Mouse (Mus musculus) activated CD4-positive, CD25-positive, alpha-beta regulatory T cell, adult 4 months (primary cell): ENCODE results near the gene Spdye4a. TPM values are rescaled to one million over a fixed set of nuclear protein-coding genes. Genes with fewer than 3 reads are reported as not detected.

Experiments used
- ATAC-seq: one replicate; pipeline ENCODE4 v1.8.0; 2017
- polyA plus RNA-seq, 2 experiments: library from polyadenylated mRNA; unstranded; fragments of 100-300 nt; shearing (Covaris generic); gene quantifications; one replicate each; pipeline ENCODE4 v1.2.1; 2017

The Spdye4a gene
- polyA plus RNA-seq: not detected

GRCm38 (mm10) chr5:143226790-143227189 lies at the start of gene Spdye4a:
Gene Spdye4a (minus strand): TSS chr5:143226890.
- ATAC-seq: no peak

- no peak for ATAC-seq
Observed at GRCm38 (mm10) chr5:143275761-143276160, 49.1 kb upstream of the Spdye4a start.

GRCm38 (mm10) chr5:143272540-143273330 lies 46.0 kb upstream of the Spdye4a start:
- no peak for ATAC-seq

- no peak for ATAC-seq
Observed at GRCm38 (mm10) chr5:143272108-143272507, 45.4 kb upstream of the Spdye4a start.

GRCm38 (mm10) chr5:143271642-143272041 lies 45.0 kb upstream of the Spdye4a start:
- no peak for ATAC-seq

- ATAC-seq: no peak
Observed at GRCm38 (mm10) chr5:143270151-143270519, 43.4 kb upstream of the Spdye4a start.

GRCm38 (mm10) chr5:143269363-143270150 lies 42.9 kb upstream of the Spdye4a start, which contains the start of gene Zfp316:
Gene Zfp316 (minus strand): TSS chr5:143270022.
- ATAC-seq: peak; percentile 69

- no peak for ATAC-seq
Observed at GRCm38 (mm10) chr5:143268985-143269362, 42.3 kb upstream of the Spdye4a start.

GRCm38 (mm10) chr5:143266794-143267193 lies 40.1 kb upstream of the Spdye4a start:
- ATAC-seq: no peak

- ATAC-seq: no peak
Observed at GRCm38 (mm10) chr5:143265409-143265808, 38.7 kb upstream of the Spdye4a start.

- no peak for ATAC-seq
Observed at GRCm38 (mm10) chr5:143264689-143265088, 38.0 kb upstream of the Spdye4a start.

- no peak for ATAC-seq
Observed at GRCm38 (mm10) chr5:143261636-143262035, 34.9 kb upstream of the Spdye4a start.

- ATAC-seq: no peak
Observed at GRCm38 (mm10) chr5:143255802-143256201, 29.1 kb upstream of the Spdye4a start.

GRCm38 (mm10) chr5:143255131-143255519 lies 28.4 kb upstream of the Spdye4a start:
- ATAC-seq: no peak

- ATAC-seq: no peak
Observed at GRCm38 (mm10) chr5:143254487-143255130, 27.9 kb upstream of the Spdye4a start.

- ATAC-seq: no peak
Observed at GRCm38 (mm10) chr5:143253881-143254486, 27.3 kb upstream of the Spdye4a start.

GRCm38 (mm10) chr5:143253186-143253880 lies 26.6 kb upstream of the Spdye4a start:
- ATAC-seq: no peak

GRCm38 (mm10) chr5:143252791-143253185 lies 26.1 kb upstream of the Spdye4a start:
- no peak for ATAC-seq

GRCm38 (mm10) chr5:143252039-143252438 lies 25.3 kb upstream of the Spdye4a start:
- no peak for ATAC-seq

- no peak for ATAC-seq
Observed at GRCm38 (mm10) chr5:143244926-143245325, 18.2 kb upstream of the Spdye4a start.

- no peak for ATAC-seq
Observed at GRCm38 (mm10) chr5:143236036-143236435, 9.3 kb upstream of the Spdye4a start.

- ATAC-seq: peak; percentile 94
Observed at GRCm38 (mm10) chr5:143235028-143235693, 8.5 kb upstream of the Spdye4a start, which contains the start of gene Zfp12. Gene Zfp12 (plus strand): TSS chr5:143235163.
